Mouse (Mus musculus) midbrain, postnatal 0 days (tissue): Measurements from ENCODE around the gene Pmepa1. TPM values are rescaled to one million over a fixed set of nuclear protein-coding genes. Genes with fewer than 3 reads are reported as not detected.

Experiments
- ATAC-seq: fragments of 200-750 bp; cut with Nextera tagmentation; 2 replicates; pipeline ENCODE4 v1.8.0; 2017; ENCODE audit warnings: moderate number of reproducible peaks, mild to moderate bottlenecking, moderate TSS enrichment, moderate library complexity; ENCODE audit not compliant: low FRiP score
- DNase-seq: peaks from one replicate; pipeline ENCODE4 v3.0.0-alpha.2; 2015; ENCODE audit warnings: low spot score
- H3K27ac ChIP-seq: fragments of 300-500 bp; sonication (generic); 2 replicates; pipeline ENCODE4 v1.5.1; 2014; ENCODE audit warnings: low read depth, mild to moderate bottlenecking, low read length, mixed read lengths
- H3K27me3 ChIP-seq: fragments of 300-500 bp; sonication (generic); 2 replicates; pipeline ENCODE4 v1.6.1; 2014; ENCODE audit warnings: low read length, control low read depth, mixed read lengths; ENCODE audit not compliant: insufficient read depth
- H3K36me3 ChIP-seq: fragments of 300-500 bp; sonication (generic); 2 replicates; pipeline ENCODE4 v1.6.1; 2014; ENCODE audit warnings: low read length, control low read depth, mixed read lengths; ENCODE audit not compliant: insufficient read depth
- H3K4me1 ChIP-seq: fragments of 300-500 bp; sonication (generic); 2 replicates; pipeline ENCODE4 v1.6.1; 2014; ENCODE audit warnings: mild to moderate bottlenecking, control low read depth, antibody characterized with exemption, low read length, mixed read lengths; ENCODE audit not compliant: insufficient read depth
- H3K4me2 ChIP-seq: fragments of 300-500 bp; sonication (generic); 2 replicates; pipeline ENCODE4 v1.6.1; 2014; ENCODE audit warnings: low read depth, mild to moderate bottlenecking, low read length, mixed read lengths; ENCODE audit not compliant: poor library complexity, severe bottlenecking
- H3K4me3 ChIP-seq: fragments of 300-500 bp; sonication (generic); 2 replicates; pipeline ENCODE4 v1.5.1; 2014; ENCODE audit warnings: low read depth, mild to moderate bottlenecking, low read length, moderate library complexity
- H3K9ac ChIP-seq: fragments of 300-500 bp; sonication (generic); replicated peaks from 2 replicates; pipeline ENCODE4 v1.6.1; 2014; ENCODE audit warnings: mild to moderate bottlenecking, low read length, moderate library complexity, mixed read lengths; ENCODE audit not compliant: poor library complexity, severe bottlenecking
- H3K9me3 ChIP-seq: fragments of 300-500 bp; sonication (generic); 2 replicates; pipeline ENCODE4 v1.6.1; 2016; ENCODE audit warnings: low read length, control low read depth
- CTCF ChIP-seq: IDR thresholded peaks from 2 replicates; pipeline ENCODE4 v1.5.1; 2016; ENCODE audit warnings: antibody characterized with exemption, mild to moderate bottlenecking
- WGBS: fragments of 180-500 bp; shearing (Covaris S2); extraction: QIAGEN DNeasy Blood & Tissue Kit; methylation state at CpG from one replicate; pipeline ENCODE4 v1.1.7; 2014; 5-methylcytosine and 5-hydroxymethylcytosine counted together
- polyA plus RNA-seq: library from polyadenylated mRNA; unstranded; fragments of >200 nt; fragmentation: Nextera tagmentation; extraction: Ambion mirVana; gene quantifications from 2 replicates; pipeline ENCODE4 v1.2.1, GENCODE M21; 2015
- total RNA-seq: library from RNA; depleted of rRNA; stranded (reverse); fragments of >200 nt; gene quantifications from 2 replicates; pipeline ENCODE4 v1.2.3, GENCODE M21; 2014

The Pmepa1 gene
- total and polyA plus RNA-seq, 2 experiments from 2014 or later, result 2.3 to 12.8 TPM

DNA sequence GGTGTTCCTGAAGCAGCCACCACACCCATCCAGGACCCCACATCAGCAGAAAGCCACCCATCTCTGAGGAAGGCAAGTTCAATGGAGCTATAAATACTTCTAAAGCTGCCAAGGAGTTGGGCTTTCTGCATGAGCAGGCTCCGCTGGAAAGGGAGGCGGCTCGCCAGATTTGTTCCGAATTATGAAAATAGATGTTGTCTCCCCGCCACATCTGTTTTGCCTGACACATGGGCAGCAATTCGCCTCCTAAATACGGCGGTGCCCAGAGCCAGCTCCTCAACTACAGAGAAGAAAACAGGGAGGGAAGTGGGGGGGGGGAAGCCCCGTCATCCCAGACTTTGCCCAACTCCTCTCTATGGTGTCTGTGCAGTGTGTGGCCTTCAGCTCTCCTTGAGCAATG lies 24.7 kb downstream of the Pmepa1 start:
- H3K36me3 ChIP-seq, result no peaks in the 10 kb centered on the region
- no peaks in the 10 kb centered on the region for H3K9me3 ChIP-seq
- no peak overlapping the region for H3K27ac ChIP-seq
- no peaks in the 10 kb centered on the region for H3K27me3 ChIP-seq
- H3K4me2 ChIP-seq, result no peak overlapping the region
- H3K9ac ChIP-seq, result no peak overlapping the region
- ATAC-seq (no peak), DNase-seq (no peak)
- no peak overlapping the region for H3K4me3 ChIP-seq
- H3K4me1 ChIP-seq, result peaks cover 16% of the 10 kb centered on the region
- 58% methylated on average over 9 of the region's 9 CpGs for WGBS
- no peak for TF ChIP-seq CTCF

DNA sequence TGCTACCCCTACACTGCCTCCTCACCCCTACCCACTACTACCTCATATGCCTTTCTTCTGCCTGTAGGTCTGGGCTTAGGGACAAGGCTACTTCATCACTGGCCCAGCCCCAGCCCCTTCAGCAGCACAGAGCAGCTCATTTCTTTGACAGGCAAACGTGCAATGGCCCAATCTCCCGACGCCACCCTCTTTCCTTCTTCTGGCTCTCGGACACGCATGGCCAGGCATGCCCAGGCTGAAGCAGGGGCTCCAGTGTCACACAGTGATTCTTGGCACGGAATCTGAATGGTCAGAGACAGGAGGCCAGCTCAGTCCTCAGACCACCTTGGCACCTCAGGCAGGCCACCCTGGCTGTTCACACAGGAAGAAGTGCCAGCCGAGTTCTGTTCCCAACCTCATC lies 25.2 kb downstream of the Pmepa1 start:
- H3K4me1 ChIP-seq, result peaks cover 16% of the 10 kb centered on the region
- no peak for TF ChIP-seq CTCF

GRCm38 (mm10) chr2:173250411-173250810 lies 25.9 kb downstream of the Pmepa1 start:
- no peak overlapping the region for H3K4me2 ChIP-seq
- no peak overlapping the region for H3K27ac ChIP-seq
- no peak overlapping the region for H3K9ac ChIP-seq
- 27% methylated on average over 2 of the region's 2 CpGs for WGBS
- no peak for TF ChIP-seq CTCF
- DNase-seq (no peak), ATAC-seq (no peak)
- no peaks in the 10 kb centered on the region for H3K36me3 ChIP-seq
- H3K4me3 ChIP-seq, result no peak overlapping the region
- H3K9me3 ChIP-seq, result no peaks in the 10 kb centered on the region
- H3K4me1 ChIP-seq, result peaks cover 16% of the 10 kb centered on the region
- H3K27me3 ChIP-seq, result no peaks in the 10 kb centered on the region

More for the DNA sequence above, 25.2 kb downstream of the Pmepa1 start:
- WGBS, result 55% methylated on average over 7 of the region's 7 CpGs
- Histone ChIP-seq H3K9ac (no peak overlapping the region), H3K9me3 (no peaks in the 10 kb centered on the region), H3K4me3 (no peak overlapping the region), H3K4me2 (no peak overlapping the region), H3K27ac (no peak overlapping the region), H3K36me3 (no peaks in the 10 kb centered on the region), H3K27me3 (no peaks in the 10 kb centered on the region)
- no peak for DNase-seq
- no peak for ATAC-seq

DNA sequence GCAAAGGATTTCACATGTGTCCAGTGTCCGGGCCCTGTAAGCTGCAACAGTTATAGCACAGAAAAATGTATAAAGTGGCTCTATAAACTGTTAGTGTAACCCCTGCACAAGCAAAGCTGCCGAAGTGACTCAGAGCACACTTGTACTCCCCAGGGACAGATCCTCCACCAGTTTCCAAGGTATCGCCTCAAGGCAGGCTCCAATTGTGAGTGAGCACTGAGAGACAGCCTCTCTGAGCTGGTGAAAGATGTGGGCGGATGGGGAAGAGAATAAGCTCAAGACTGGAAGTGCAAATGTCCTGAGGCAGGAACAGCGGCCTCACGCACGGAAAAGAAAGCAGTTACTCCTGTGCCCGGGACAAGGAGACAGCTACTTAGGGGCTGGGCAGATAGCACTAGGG lies 26.4 kb downstream of the Pmepa1 start:
- Histone ChIP-seq H3K4me2 (no peak overlapping the region), H3K36me3 (no peaks in the 10 kb centered on the region), H3K9ac (no peak overlapping the region), H3K9me3 (no peaks in the 10 kb centered on the region), H3K4me1 (peaks cover 16% of the 10 kb centered on the region), H3K27ac (no peak overlapping the region), H3K4me3 (no peak overlapping the region), H3K27me3 (no peaks in the 10 kb centered on the region)
- no peak for DNase-seq
- no peak for ATAC-seq
- TF ChIP-seq CTCF, result no peak
- 75% methylated on average over 8 of the region's 8 CpGs for WGBS

DNA sequence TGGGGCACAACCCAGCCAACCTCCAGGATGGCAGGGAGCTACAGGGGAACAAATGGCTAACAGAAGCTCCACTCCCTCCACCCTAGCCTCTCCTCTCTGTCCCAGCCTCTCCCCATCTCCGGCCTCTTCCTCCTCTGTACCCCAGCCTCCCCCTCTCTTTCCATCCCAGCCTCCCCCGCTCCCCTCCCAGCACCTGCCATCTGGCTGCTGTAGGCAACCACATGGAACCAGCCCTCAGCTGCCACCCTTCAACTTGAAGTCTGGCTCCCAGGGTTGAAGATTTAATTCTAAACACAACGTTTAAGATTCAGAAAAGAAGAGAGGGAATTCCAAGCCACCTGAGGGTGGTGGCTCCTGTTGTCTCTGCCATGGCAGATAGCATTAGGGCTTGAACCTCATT lies 26.9 kb downstream of the Pmepa1 start:
- DNase-seq, result no peak
- Histone ChIP-seq H3K4me1 (peaks cover 11% of the 10 kb centered on the region), H3K27ac (no peak overlapping the region), H3K27me3 (no peaks in the 10 kb centered on the region), H3K36me3 (no peaks in the 10 kb centered on the region), H3K9ac (no peak overlapping the region), H3K9me3 (no peaks in the 10 kb centered on the region), H3K4me3 (no peak overlapping the region), H3K4me2 (no peak overlapping the region)
- no peak for TF ChIP-seq CTCF
- 41% methylated on average over 3 of the region's 3 CpGs for WGBS
- ATAC-seq, result no peak

- H3K27me3 ChIP-seq, result no peaks in the 10 kb centered on the region
- WGBS, result 66% methylated on average over 7 of the region's 7 CpGs
- DNase-seq (no peak), ATAC-seq (no peak)
- H3K36me3 ChIP-seq, result no peaks in the 10 kb centered on the region
- H3K4me2 ChIP-seq, result no peak overlapping the region
- no peak overlapping the region for H3K9ac ChIP-seq
- H3K9me3 ChIP-seq, result no peaks in the 10 kb centered on the region
- H3K4me1 ChIP-seq, result peaks cover 7% of the 10 kb centered on the region; the same call in 1 of the 2 replicates
- no peak for TF ChIP-seq CTCF
- H3K27ac ChIP-seq, result no peak overlapping the region
- H3K4me3 ChIP-seq, result no peak overlapping the region
Observed at GRCm38 (mm10) chr2:173248822-173249221, 27.5 kb downstream of the Pmepa1 start.
